Mouse (Mus musculus): ENCODE results near the gene Xcl1.
A peak's percentile ranks its signal among the peaks of the same experiment; 100 is the strongest.

Xcl1 gene

GRCm38 (mm10) chr1:164905047-164905446 is 30.3 kb downstream of the Xcl1 start:
- peak; percentile 79 for DNase-seq (ENCODE audit: low spot score)

GRCm38 (mm10) chr1:164900696-164901095 is 34.6 kb downstream of the Xcl1 start:
- no peak for DNase-seq (ENCODE audit: low spot score)

- no peak for DNase-seq (ENCODE audit: low spot score)
Observed at GRCm38 (mm10) chr1:164900226-164900625, 35.1 kb downstream of the Xcl1 start.

- no peak for DNase-seq (ENCODE audit: low spot score)
Observed at GRCm38 (mm10) chr1:164899506-164899905, 35.8 kb downstream of the Xcl1 start.

- DNase-seq (ENCODE audit: low spot score) = peak; percentile 84
Observed at GRCm38 (mm10) chr1:164898846-164899351, 36.4 kb downstream of the Xcl1 start.

- DNase-seq (ENCODE audit: low spot score) = no peak
Observed at GRCm38 (mm10) chr1:164897163-164897817, 38.0 kb downstream of the Xcl1 start.

- DNase-seq (ENCODE audit: low spot score) = peak; percentile 7
Observed at GRCm38 (mm10) chr1:164896211-164897145, 38.8 kb downstream of the Xcl1 start.

GRCm38 (mm10) chr1:164895806-164896205 is 39.5 kb downstream of the Xcl1 start:
- DNase-seq (ENCODE audit: low spot score) = no peak

GRCm38 (mm10) chr1:164890366-164890765 is 45.0 kb downstream of the Xcl1 start:
- DNase-seq (ENCODE audit: low spot score) = no peak

GRCm38 (mm10) chr1:164888563-164888962 is 46.8 kb downstream of the Xcl1 start:
- DNase-seq (ENCODE audit: low spot score) = no peak

GRCm38 (mm10) chr1:164887775-164888174 is 47.6 kb downstream of the Xcl1 start:
- no peak for DNase-seq (ENCODE audit: low spot score)

- no peak for DNase-seq (ENCODE audit: low spot score)
Observed at GRCm38 (mm10) chr1:164881891-164882290, 53.4 kb downstream of the Xcl1 start.
